Mouse (Mus musculus): ENCODE measurements around the gene Dydc2. TPM values are rescaled to one million over a fixed set of nuclear protein-coding genes. Genes with fewer than 3 reads are reported as not detected.
"Not testable (repeated sequence)": the region's sequence is repeated elsewhere in the genome, so short reads cannot be mapped to it uniquely, and the experiment has no call there.

Dydc2 gene
- polyA plus RNA-seq, 1 experiment from 2014 or later = not detected

DNA sequence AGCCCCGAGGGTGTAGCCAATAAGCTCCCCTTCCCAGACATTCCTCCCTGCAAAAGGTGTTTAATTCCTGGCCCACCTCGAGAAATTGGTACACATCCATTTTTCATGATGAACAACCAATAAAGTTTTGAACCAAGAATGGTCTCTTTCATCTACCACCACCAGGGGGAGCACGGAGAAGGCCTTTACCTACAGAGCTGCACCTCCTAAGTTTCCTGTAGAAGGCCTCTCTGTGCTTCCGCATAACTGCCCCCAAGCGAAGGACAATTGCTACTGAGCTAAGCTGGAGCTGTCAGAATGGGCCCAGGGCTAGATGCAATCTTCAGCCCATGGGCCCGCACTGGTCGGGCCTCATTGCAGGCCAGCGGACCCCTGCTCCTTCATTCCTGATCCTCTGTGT, 21.8 kb upstream of the Dydc2 start:
- Histone ChIP-seq H3K27me3 (no peaks in the 10 kb centered on the region), H3K27ac (replicated peaks) (no peak overlapping the region), H3K36me3 (replicated peaks) (no peaks in the 10 kb centered on the region), H3K4me3 (replicated peaks) (no peak overlapping the region), H3K9me3 (replicated peaks) (no peaks in the 10 kb centered on the region), H3K9ac (no peak overlapping the region), H3K4me2 (no peak overlapping the region), H3K4me1 (replicated peaks) (no peaks in the 10 kb centered on the region)
- 39% methylated on average over 8 of the region's 8 CpGs for WGBS (ENCODE audit: insufficient replicate concordance)
- no peak for ATAC-seq (ENCODE audit: insufficient read depth)

GRCm38 (mm10) chr14:41087509-41087908, 18.5 kb upstream of the Dydc2 start:
- Histone ChIP-seq H3K4me2 (no peak overlapping the region), H3K27me3 (no peaks in the 10 kb centered on the region), H3K36me3 (replicated peaks) (no peaks in the 10 kb centered on the region), H3K9ac (no peak overlapping the region), H3K9me3 (replicated peaks) (no peaks in the 10 kb centered on the region), H3K4me1 (replicated peaks) (no peaks in the 10 kb centered on the region), H3K4me3 (replicated peaks) (no peak overlapping the region), H3K27ac (replicated peaks) (no peak overlapping the region)
- 56% methylated on average over 1 of the region's 1 CpGs for WGBS (ENCODE audit: insufficient replicate concordance)
- no peak for ATAC-seq (ENCODE audit: insufficient read depth)

- Histone ChIP-seq H3K9me3 (replicated peaks) (no peaks in the 10 kb centered on the region), H3K27me3 (no peaks in the 10 kb centered on the region), H3K4me2 (no peak overlapping the region), H3K9ac (no peak overlapping the region), H3K27ac (replicated peaks) (no peak overlapping the region), H3K4me3 (replicated peaks) (no peak overlapping the region), H3K4me1 (replicated peaks) (no peaks in the 10 kb centered on the region), H3K36me3 (replicated peaks) (no peaks in the 10 kb centered on the region)
- WGBS (ENCODE audit: insufficient replicate concordance) = 58% methylated on average over 2 of the region's 2 CpGs
- no peak for ATAC-seq (ENCODE audit: insufficient read depth)
Measured at GRCm38 (mm10) chr14:41082408-41082807, 13.4 kb upstream of the Dydc2 start.

GRCm38 (mm10) chr14:41072944-41073275, 3.9 kb upstream of the Dydc2 start:
- Histone ChIP-seq H3K4me1 (replicated peaks) (peaks cover 11% of the 10 kb centered on the region; the same call in 1 of the 2 replicates), H3K27me3 (peaks cover 16% of the 10 kb centered on the region), H3K4me3 (replicated peaks) (peak overlapping the region; percentile 39), H3K9me3 (replicated peaks) (no peaks in the 10 kb centered on the region), H3K9ac (no peak overlapping the region), H3K36me3 (replicated peaks) (no peaks in the 10 kb centered on the region), H3K4me2 (peak overlapping the region; percentile 58), H3K27ac (replicated peaks) (no peak overlapping the region)
- under 1% methylated on average over 8 of the region's 8 CpGs for WGBS (ENCODE audit: insufficient replicate concordance)
- ATAC-seq (ENCODE audit: insufficient read depth) = no peak

- H3K9ac ChIP-seq = no peak within 1 kb of the TSS
- peaks cover 11% of the 10 kb centered on the region; the same call in 1 of the 2 replicates for H3K4me1 ChIP-seq (replicated peaks)
- WGBS (ENCODE audit: insufficient replicate concordance) = 12% methylated on average over 23 of the region's 23 CpGs
Measured at GRCm38 (mm10) chr14:41072229-41072943, 3.4 kb upstream of the Dydc2 start, which contains the start of gene Dydc1. TSS of gene Dydc1 (plus strand) at chr14:41072911.

DNA sequence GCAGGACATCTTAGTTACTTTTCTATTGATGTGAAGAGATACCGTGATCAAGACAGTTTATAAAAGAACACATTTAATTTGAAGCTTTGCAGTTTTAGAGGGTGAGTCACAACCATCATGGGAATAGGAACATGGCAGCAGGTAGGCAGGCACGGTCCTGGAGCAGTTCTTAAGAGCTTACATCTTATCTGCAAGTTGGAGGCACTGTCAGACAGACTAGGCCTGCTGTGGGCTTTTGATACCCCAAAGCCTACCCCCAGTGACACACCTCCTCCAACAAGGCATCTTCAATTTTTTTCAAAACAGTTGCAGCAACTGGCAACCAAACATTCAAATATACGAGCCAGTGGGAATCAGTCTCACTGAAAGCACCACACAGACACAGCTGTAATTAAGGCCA, 1.3 kb upstream of the Dydc2 start:
- Histone ChIP-seq H3K36me3 (replicated peaks) (no peaks in the 10 kb centered on the region), H3K9me3 (replicated peaks) (no peaks in the 10 kb centered on the region), H3K9ac (no peak overlapping the region), H3K4me2 (no peak overlapping the region), H3K27me3 (peaks cover 16% of the 10 kb centered on the region), H3K27ac (replicated peaks) (no peak overlapping the region), H3K4me3 (replicated peaks) (no peak overlapping the region), H3K4me1 (replicated peaks) (peaks cover 22% of the 10 kb centered on the region)
- peak; percentile 51; the same call in 1 of the 2 replicates for ATAC-seq (ENCODE audit: insufficient read depth)
- WGBS (ENCODE audit: insufficient replicate concordance) = 42% methylated on average over 3 of the region's 3 CpGs

More at GRCm38 (mm10) chr14:41072229-41072943, 3.4 kb upstream of the Dydc2 start, which contains the start of gene Dydc1:
- Histone ChIP-seq H3K4me3 (replicated peaks) (peak within 1 kb of the TSS; percentile 39), H3K27me3 (peaks cover 16% of the 10 kb centered on the region), H3K9me3 (replicated peaks) (no peaks in the 10 kb centered on the region), H3K4me2 (peak within 1 kb of the TSS; percentile 58), H3K27ac (replicated peaks) (no peak within 1 kb of the TSS), H3K36me3 (replicated peaks) (no peaks in the 10 kb centered on the region)
- ATAC-seq (ENCODE audit: insufficient read depth) = no peak

- H3K27me3 ChIP-seq = no peaks in the 10 kb centered on the region
- ATAC-seq (ENCODE audit: insufficient read depth) = no peak
- H3K27ac ChIP-seq (replicated peaks) = no peak overlapping the region
- H3K4me3 ChIP-seq (replicated peaks) = no peak overlapping the region
- H3K36me3 ChIP-seq (replicated peaks) = no peaks in the 10 kb centered on the region
- H3K9me3 ChIP-seq (replicated peaks) = no peaks in the 10 kb centered on the region
- H3K4me1 ChIP-seq (replicated peaks) = peaks cover 24% of the 10 kb centered on the region
- H3K9ac ChIP-seq = no peak overlapping the region
- 13% methylated on average over 1 of the region's 1 CpGs for WGBS (ENCODE audit: insufficient replicate concordance)
- no peak overlapping the region for H3K4me2 ChIP-seq
Measured at GRCm38 (mm10) chr14:41066416-41066815, 2.6 kb downstream of the Dydc2 start.

GRCm38 (mm10) chr14:41065168-41065567, 3.8 kb downstream of the Dydc2 start:
- peaks cover 19% of the 10 kb centered on the region for H3K4me1 ChIP-seq (replicated peaks)
- H3K4me3 ChIP-seq (replicated peaks) = no peak overlapping the region
- H3K9ac ChIP-seq = no peak overlapping the region
- no peak overlapping the region for H3K27ac ChIP-seq (replicated peaks)
- H3K9me3 ChIP-seq (replicated peaks) = no peaks in the 10 kb centered on the region
- H3K36me3 ChIP-seq (replicated peaks) = no peaks in the 10 kb centered on the region
- H3K4me2 ChIP-seq = peak overlapping the region; percentile 8; the same call in 1 of the 2 replicates
- WGBS (ENCODE audit: insufficient replicate concordance) = 20% methylated on average over 2 of the region's 2 CpGs
- peak; percentile 97 for ATAC-seq (ENCODE audit: insufficient read depth)
- H3K27me3 ChIP-seq = no peaks in the 10 kb centered on the region

GRCm38 (mm10) chr14:41053190-41053589, 15.8 kb downstream of the Dydc2 start:
- not testable (repeated sequence) for H3K9me3 ChIP-seq (replicated peaks); H3K4me3 ChIP-seq (replicated peaks); H3K4me2 ChIP-seq; H3K4me1 ChIP-seq (replicated peaks); H3K36me3 ChIP-seq (replicated peaks); H3K27me3 ChIP-seq; H3K27ac ChIP-seq (replicated peaks); H3K9ac ChIP-seq; ATAC-seq (ENCODE audit: insufficient read depth)
- 43% methylated on average over 3 of the region's 4 CpGs for WGBS (ENCODE audit: insufficient replicate concordance)

DNA sequence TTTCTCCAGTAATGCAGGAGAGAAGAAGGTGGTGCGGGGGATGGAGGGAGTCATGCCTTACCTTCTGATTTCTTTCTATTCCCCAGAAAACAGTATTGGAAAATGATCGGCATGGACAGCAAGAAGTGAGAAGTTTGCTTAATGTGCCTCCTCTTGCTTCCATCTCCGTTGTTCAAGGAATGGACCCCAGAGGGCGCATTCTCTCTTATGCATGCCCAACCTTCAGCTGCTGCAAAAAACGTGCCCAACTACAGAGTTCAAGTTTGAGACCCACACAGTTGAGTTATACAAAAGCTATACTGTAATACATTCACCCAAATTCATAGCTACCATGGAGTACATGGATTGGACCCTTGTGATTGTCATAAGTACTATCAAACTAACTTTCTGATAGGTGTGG, 16.5 kb downstream of the Dydc2 start:
- Histone ChIP-seq H3K36me3 (replicated peaks) (no peaks in the 10 kb centered on the region), H3K27ac (replicated peaks) (no peak overlapping the region), H3K9ac (no peak overlapping the region), H3K4me2 (no peak overlapping the region), H3K4me1 (replicated peaks) (no peaks in the 10 kb centered on the region; the same call in 1 of the 2 replicates), H3K9me3 (replicated peaks) (no peaks in the 10 kb centered on the region), H3K27me3 (no peaks in the 10 kb centered on the region), H3K4me3 (replicated peaks) (no peak overlapping the region)
- ATAC-seq (ENCODE audit: insufficient read depth) = no peak
- 45% methylated on average over 5 of the region's 5 CpGs for WGBS (ENCODE audit: insufficient replicate concordance)

GRCm38 (mm10) chr14:41050471-41050870, 18.5 kb downstream of the Dydc2 start:
- Histone ChIP-seq H3K27me3 (no peaks in the 10 kb centered on the region), H3K4me3 (replicated peaks) (no peak overlapping the region), H3K27ac (replicated peaks) (no peak overlapping the region), H3K36me3 (replicated peaks) (no peaks in the 10 kb centered on the region), H3K4me2 (no peak overlapping the region), H3K9ac (no peak overlapping the region), H3K9me3 (replicated peaks) (no peaks in the 10 kb centered on the region), H3K4me1 (replicated peaks) (no peaks in the 10 kb centered on the region; the same call in 1 of the 2 replicates)
- ATAC-seq (ENCODE audit: insufficient read depth) = no peak
- 40% methylated on average over 6 of the region's 6 CpGs for WGBS (ENCODE audit: insufficient replicate concordance)

GRCm38 (mm10) chr14:41047402-41047801, 21.6 kb downstream of the Dydc2 start:
- Histone ChIP-seq H3K27ac (replicated peaks) (no peak overlapping the region), H3K4me3 (replicated peaks) (no peak overlapping the region), H3K4me2 (no peak overlapping the region), H3K4me1 (replicated peaks) (no peaks in the 10 kb centered on the region; the same call in 1 of the 2 replicates), H3K9me3 (replicated peaks) (no peaks in the 10 kb centered on the region), H3K27me3 (no peaks in the 10 kb centered on the region), H3K36me3 (replicated peaks) (no peaks in the 10 kb centered on the region), H3K9ac (no peak overlapping the region)
- WGBS (ENCODE audit: insufficient replicate concordance) = 57% methylated on average over 2 of the region's 2 CpGs
- no peak for ATAC-seq (ENCODE audit: insufficient read depth)
